Mouse (Mus musculus) CD4-positive, CD25-positive, alpha-beta regulatory T cell, adult 4 months (primary cell): ENCODE measurements around the gene Pym1. TPM values are rescaled to one million over a fixed set of nuclear protein-coding genes. Genes with fewer than 3 reads are reported as not detected.

Source experiments
- ATAC-seq: one replicate; pipeline ENCODE4 v1.8.0; 2017
- polyA plus RNA-seq, 2 experiments: library from polyadenylated mRNA; unstranded; fragments of 100-300 nt; shearing (Covaris generic); gene quantifications; one replicate each; pipeline ENCODE4 v1.2.1; 2017

Pym1 gene
- polyA plus RNA-seq, 2 experiments from 2014 or later = 58.0 to 86.6 TPM

DNA sequence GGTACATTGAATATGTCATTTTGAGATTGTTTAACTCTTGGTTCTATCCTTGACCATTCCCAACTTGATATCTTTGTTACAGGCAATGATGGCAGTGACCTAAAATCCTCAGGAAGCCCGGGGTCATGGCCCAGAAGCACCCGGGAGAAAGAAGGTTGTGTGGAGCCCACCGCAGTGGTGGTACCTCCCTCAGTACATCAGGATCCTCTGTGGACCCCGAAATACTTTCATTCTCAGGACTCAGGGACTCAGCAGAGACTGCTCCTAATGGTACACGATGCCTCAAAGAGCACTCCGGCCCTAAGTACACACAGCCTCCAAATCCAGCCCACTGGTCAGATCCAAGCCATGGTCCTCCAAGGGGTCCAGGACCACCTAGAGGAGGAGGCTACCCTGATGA lies 58.4 kb downstream of the Pym1 start:
- ATAC-seq = no peak

DNA sequence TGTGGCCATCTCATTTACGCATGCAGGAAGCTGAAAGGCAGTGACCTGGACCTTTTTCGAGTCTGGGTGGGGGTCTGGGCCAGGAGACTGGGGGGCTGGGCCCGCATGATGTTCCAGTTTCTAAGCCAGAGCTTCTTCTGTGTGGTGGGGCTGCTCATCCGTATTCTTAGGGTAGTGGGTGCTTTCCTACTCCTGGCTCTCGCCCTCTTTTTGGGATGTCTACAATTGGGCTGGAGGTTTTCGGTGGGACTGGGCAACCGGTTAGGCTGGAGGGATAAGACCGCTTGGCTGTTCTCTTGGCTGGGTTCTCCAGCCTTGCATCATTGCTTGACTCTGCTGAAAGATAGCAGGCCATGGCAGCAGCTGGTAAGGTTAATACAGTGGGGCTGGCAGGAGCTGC lies 59.3 kb downstream of the Pym1 start:
- no peak for ATAC-seq

Other genes starting within 250 kb of the Pym1 start
- gene Myl6b, start 249.2 kb upstream of the Pym1 start, polyA plus RNA-seq = 1 to 10 TPM; 4.3 to 5.4 TPM
- 10 to 100 TPM; 68.4 to 84.4 TPM for gene Esyt1, start 222.0 kb upstream of the Pym1 start, polyA plus RNA-seq
- 10 to 100 TPM in 1 of 2 experiments, 1 to 10 TPM in 1; 9.2 to 11.8 TPM for gene Zc3h10, start 200.1 kb upstream of the Pym1 start, polyA plus RNA-seq
- gene Rpl41, start 198.6 kb upstream of the Pym1 start, polyA plus RNA-seq = 1,000 to 10,000 TPM; 4,848 to 7,095 TPM
- 100 to 1,000 TPM; 114 to 117 TPM for gene Pa2g4, start 181.9 kb upstream of the Pym1 start, polyA plus RNA-seq
- gene Erbb3, start 158.2 kb upstream of the Pym1 start, polyA plus RNA-seq = 1 to 10 TPM; 6.6 to 9.3 TPM
- 1,000 to 10,000 TPM; 1,420 to 1,755 TPM for gene Rps26, start 121.1 kb upstream of the Pym1 start, polyA plus RNA-seq
- 100 to 1,000 TPM; 102 to 158 TPM for gene Ikzf4, start 101.9 kb upstream of the Pym1 start, polyA plus RNA-seq
- 10 to 100 TPM; 25.7 to 44.3 TPM for gene Suox, start 73.8 kb upstream of the Pym1 start, polyA plus RNA-seq
- 100 to 1,000 TPM in 1 of 2 experiments, 10 to 100 TPM in 1; 69.1 to 111 TPM for gene Rab5b, start 51.6 kb upstream of the Pym1 start, polyA plus RNA-seq
- gene Pmel, start 43.7 kb upstream of the Pym1 start, polyA plus RNA-seq = 1 to 10 TPM; 4.8 TPM
- gene Cdk2, start 42.9 kb upstream of the Pym1 start, polyA plus RNA-seq = 10 to 100 TPM; 19.7 to 23.2 TPM
- gene Dgka, start 3.0 kb upstream of the Pym1 start, polyA plus RNA-seq = 100 to 1,000 TPM; 322 to 370 TPM
- gene Mmp19, start 43.0 kb downstream of the Pym1 start, polyA plus RNA-seq = under 1 TPM in 1 of 2 experiments, not detected in 1; 0.27 TPM
- 100 to 1,000 TPM in 1 of 2 experiments, 10 to 100 TPM in 1; 73.0 to 125 TPM for gene Dnajc14, start 56.2 kb downstream of the Pym1 start, polyA plus RNA-seq
- 1 to 10 TPM; 2.9 to 9.2 TPM for gene Tmem198b, start 56.5 kb downstream of the Pym1 start, polyA plus RNA-seq
- 100 to 1,000 TPM; 199 to 211 TPM for gene Sarnp, start 69.4 kb downstream of the Pym1 start, polyA plus RNA-seq
- gene Ormdl2, start 73.8 kb downstream of the Pym1 start, polyA plus RNA-seq = 10 to 100 TPM; 66.1 to 66.4 TPM
- 1 to 10 TPM; 7.9 to 8.1 TPM for gene Gdf11, start 143.8 kb downstream of the Pym1 start, polyA plus RNA-seq
- under 1 TPM; 0.51 to 0.65 TPM for gene Cd63, start 153.1 kb downstream of the Pym1 start, polyA plus RNA-seq
- 10 to 100 TPM; 12.4 to 23.7 TPM for gene Rdh5, start 175.0 kb downstream of the Pym1 start, polyA plus RNA-seq
- gene Bloc1s1, start 176.1 kb downstream of the Pym1 start, polyA plus RNA-seq = 100 to 1,000 TPM; 227 to 233 TPM
- gene Itga7, start 185.9 kb downstream of the Pym1 start, polyA plus RNA-seq = 1 to 10 TPM; 2.9 to 3.1 TPM
- not detected for gene Mettl7b, start 213.1 kb downstream of the Pym1 start, polyA plus RNA-seq
- not detected for gene Olfr9, start 241.5 kb downstream of the Pym1 start, polyA plus RNA-seq